Mouse (Mus musculus): Measurements from ENCODE around the gene Dctn2.

- TF ChIP-seq POLR2A (IDR thresholded peaks at IDR 0.05; ENCODE audit: borderline replicate concordance, low read depth, low read length) (no peak), CTCF (IDR thresholded peaks at IDR 0.05; ENCODE audit: low read depth, low read length) (no peak)
Observed at GRCm38 (mm10) chr10:127291881-127292638, 25.9 kb downstream of the Dctn2 start.

Data from bone marrow macrophage, adult 2 months (primary cell).